Mouse (Mus musculus) neural tube, embryonic 12.5 days (tissue): ENCODE data around the gene Zfp93. TPM values are rescaled to one million over a fixed set of nuclear protein-coding genes. Genes with fewer than 3 reads are reported as not detected.
"Not testable (repeated sequence)": the region's sequence is repeated elsewhere in the genome, so short reads cannot be mapped to it uniquely, and the experiment has no call there.

Experiments
- ATAC-seq: fragments of 200-750 bp; cut with Nextera tagmentation; 2 replicates; pipeline ENCODE4 v1.8.0; 2017; ENCODE audit warnings: low read depth, mild to moderate bottlenecking, moderate TSS enrichment, moderate library complexity; ENCODE audit not compliant: low FRiP score
- H3K27ac ChIP-seq: fragments of 300-500 bp; sonication (generic); 2 replicates; pipeline ENCODE4 v1.5.1; 2016
- H3K27me3 ChIP-seq: fragments of 300-500 bp; sonication (generic); replicated peaks from 2 replicates; pipeline ENCODE4 v1.6.1; 2016; ENCODE audit warnings: mild to moderate bottlenecking
- H3K36me3 ChIP-seq: fragments of 300-500 bp; sonication (generic); 2 replicates; pipeline ENCODE4 v1.6.1; 2016; ENCODE audit warnings: mild to moderate bottlenecking
- H3K4me1 ChIP-seq: fragments of 300-500 bp; sonication (generic); 2 replicates; pipeline ENCODE4 v1.6.1; 2016
- H3K4me2 ChIP-seq: fragments of 300-500 bp; sonication (generic); replicated peaks from 2 replicates; pipeline ENCODE4 v1.6.1; 2016; ENCODE audit warnings: mild to moderate bottlenecking
- H3K4me3 ChIP-seq: fragments of 300-500 bp; sonication (generic); 2 replicates; pipeline ENCODE4 v1.5.1; 2016
- H3K9ac ChIP-seq: fragments of 300-500 bp; sonication (generic); 2 replicates; pipeline ENCODE4 v1.6.1; 2016; ENCODE audit warnings: mild to moderate bottlenecking
- H3K9me3 ChIP-seq: fragments of 300-500 bp; sonication (generic); 2 replicates; pipeline ENCODE4 v1.6.1; 2016; ENCODE audit warnings: mild to moderate bottlenecking
- WGBS: fragments of 180-500 bp; shearing (Covaris S2); methylation state at CpG from one replicate; pipeline ENCODE4 v1.1.7; 2016; 5-methylcytosine and 5-hydroxymethylcytosine counted together
- polyA plus RNA-seq: library from polyadenylated mRNA; unstranded; fragments of >200 nt; fragmentation: Nextera tagmentation; extraction: Ambion mirVana; gene quantifications from 2 replicates; pipeline ENCODE4 v1.2.1, GENCODE M21; 2016

Zfp93 gene
- polyA plus RNA-seq, 1 experiment from 2014 or later: 7.2 TPM

GRCm38 (mm10) chr7:24274456-24274855, 4.2 kb downstream of the Zfp93 start:
- Histone ChIP-seq H3K4me2 (no peak overlapping the region), H3K27me3 (no peaks in the 10 kb centered on the region), H3K36me3 (peaks cover 29% of the 10 kb centered on the region), H3K4me1 (peaks cover 4% of the 10 kb centered on the region; the same call in 1 of the 2 replicates), H3K9me3 (no peaks in the 10 kb centered on the region), H3K27ac (no peak overlapping the region), H3K4me3 (no peak overlapping the region), H3K9ac (no peak overlapping the region)
- no peak for ATAC-seq
- WGBS: 95% methylated on average over 4 of the region's 4 CpGs

- H3K36me3 ChIP-seq: peaks cover 25% of the 10 kb centered on the region
- not testable (repeated sequence) for H3K9ac ChIP-seq, ATAC-seq, H3K27ac ChIP-seq, H3K27me3 ChIP-seq, H3K4me3 ChIP-seq, H3K4me2 ChIP-seq, H3K4me1 ChIP-seq, H3K9me3 ChIP-seq
- WGBS: 89% methylated on average over 3 of the region's 3 CpGs
These were observed 8.6 kb downstream of the Zfp93 start for GRCm38 (mm10) chr7:24278771-24279170.

DNA sequence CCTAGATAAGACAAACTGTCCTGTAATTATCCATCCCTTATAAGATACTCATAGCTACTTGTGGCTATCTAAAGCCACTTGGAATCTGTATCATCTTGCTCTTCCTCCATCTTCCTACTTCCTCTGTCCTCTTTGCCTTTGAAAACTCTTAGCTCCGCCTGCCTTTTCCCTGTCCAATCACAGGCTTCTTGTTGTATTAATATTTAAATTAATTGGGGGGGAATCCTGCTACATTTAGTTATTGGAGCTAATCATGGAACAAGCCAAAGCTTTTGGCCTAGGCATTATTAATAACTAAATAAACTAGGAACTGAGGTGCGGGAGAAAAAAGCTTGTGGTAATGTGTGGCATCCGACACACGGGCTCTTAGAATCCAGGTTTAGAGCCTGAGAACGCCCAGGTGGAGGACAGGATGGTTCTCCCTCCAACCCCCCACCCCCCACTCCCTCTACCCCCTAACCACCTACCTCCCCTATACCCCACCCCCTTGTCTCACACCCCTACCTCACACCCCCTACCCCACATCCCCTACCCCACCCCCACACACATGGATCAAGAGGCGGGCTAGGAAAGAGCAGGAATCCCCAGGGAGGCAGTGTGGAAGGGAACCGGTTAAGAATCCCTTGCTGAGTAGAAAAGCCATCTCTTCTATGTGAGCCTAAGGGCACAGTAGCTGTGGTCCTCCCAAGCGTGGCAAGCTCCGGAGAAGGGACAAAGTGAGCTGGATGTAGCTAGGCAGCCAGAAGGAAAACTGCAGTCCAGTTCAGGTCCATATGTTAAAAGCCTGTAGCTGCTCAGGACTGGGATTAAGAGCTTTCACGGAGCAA, 10.0 kb downstream of the Zfp93 start:
- Histone ChIP-seq H3K36me3 (peaks cover 11% of the 10 kb centered on the region), H3K4me2 (no peak overlapping the region), H3K27ac (no peak overlapping the region), H3K9ac (no peak overlapping the region), H3K9me3 (no peaks in the 10 kb centered on the region), H3K4me1 (no peaks in the 10 kb centered on the region), H3K27me3 (no peaks in the 10 kb centered on the region), H3K4me3 (no peak overlapping the region)
- WGBS: 60% methylated on average over 10 of the region's 10 CpGs
- ATAC-seq: no peak

- Histone ChIP-seq H3K4me1 (no peaks in the 10 kb centered on the region), H3K4me3 (no peak overlapping the region), H3K9me3 (no peaks in the 10 kb centered on the region), H3K27ac (no peak overlapping the region), H3K36me3 (peaks cover 5% of the 10 kb centered on the region), H3K27me3 (no peaks in the 10 kb centered on the region), H3K9ac (no peak overlapping the region), H3K4me2 (no peak overlapping the region)
- ATAC-seq: no peak
- WGBS: 70% methylated on average over 4 of the region's 4 CpGs
These were observed 10.6 kb downstream of the Zfp93 start for GRCm38 (mm10) chr7:24280858-24281145.

- 55% methylated on average over 4 of the region's 4 CpGs for WGBS
- Histone ChIP-seq H3K36me3 (peaks cover 44% of the 10 kb centered on the region), H3K9ac (no peak overlapping the region), H3K4me3 (no peak overlapping the region), H3K4me1 (no peaks in the 10 kb centered on the region), H3K9me3 (0 out of 2 replicates have a peak, but pooled peaks cover 3% of the 10 kb centered on the region), H3K27ac (no peak overlapping the region), H3K4me2 (no peak overlapping the region), H3K27me3 (no peaks in the 10 kb centered on the region)
- ATAC-seq: no peak
These were observed 15.9 kb downstream of the Zfp93 start for GRCm38 (mm10) chr7:24286090-24286489.

- H3K36me3 ChIP-seq: peaks cover 52% of the 10 kb centered on the region
- H3K4me3 ChIP-seq: no peak overlapping the region
- H3K9me3 ChIP-seq: 0 out of 2 replicates have a peak, but pooled peaks cover 3% of the 10 kb centered on the region
These were observed 16.7 kb downstream of the Zfp93 start for GRCm38 (mm10) chr7:24286916-24287315.

DNA sequence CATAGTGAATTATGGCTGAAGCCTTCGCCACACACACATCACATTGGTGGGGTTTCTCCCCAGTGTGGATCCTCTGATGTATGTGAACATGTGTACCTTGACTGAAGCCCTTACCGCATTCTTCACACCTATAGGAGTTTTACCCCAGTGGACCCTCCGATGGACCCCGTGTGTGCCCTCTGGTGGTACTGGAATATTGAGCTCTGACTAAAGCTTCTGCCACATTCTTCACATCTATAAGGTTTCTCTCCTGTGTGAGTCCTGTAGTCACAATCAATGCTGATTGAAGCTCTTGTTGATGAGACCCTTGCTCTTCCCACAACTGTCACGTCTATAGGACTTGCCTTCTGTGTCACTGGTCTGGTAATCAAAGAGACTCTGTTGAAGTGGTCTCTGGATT, 17.4 kb downstream of the Zfp93 start:
- WGBS: 87% methylated on average over 5 of the region's 5 CpGs
- no peak for ATAC-seq

More at GRCm38 (mm10) chr7:24286916-24287315, 16.7 kb downstream of the Zfp93 start:
- no peak for ATAC-seq
- no peak overlapping the region for H3K4me2 ChIP-seq
- H3K27me3 ChIP-seq: no peaks in the 10 kb centered on the region
- H3K27ac ChIP-seq: no peak overlapping the region
- 80% methylated on average over 4 of the region's 4 CpGs for WGBS
- H3K4me1 ChIP-seq: no peaks in the 10 kb centered on the region
- H3K9ac ChIP-seq: no peak overlapping the region

GRCm38 (mm10) chr7:24288512-24288911, 18.3 kb downstream of the Zfp93 start:
- no peak overlapping the region for H3K4me3 ChIP-seq

More for the DNA sequence above, 17.4 kb downstream of the Zfp93 start:
- peaks cover 60% of the 10 kb centered on the region for H3K36me3 ChIP-seq
- H3K9ac ChIP-seq: no peak overlapping the region
- H3K9me3 ChIP-seq: 0 out of 2 replicates have a peak, but pooled peaks cover 3% of the 10 kb centered on the region
- no peak overlapping the region for H3K4me3 ChIP-seq
- H3K4me2 ChIP-seq: no peak overlapping the region
- H3K27ac ChIP-seq: no peak overlapping the region
- H3K27me3 ChIP-seq: no peaks in the 10 kb centered on the region
- no peaks in the 10 kb centered on the region for H3K4me1 ChIP-seq

DNA sequence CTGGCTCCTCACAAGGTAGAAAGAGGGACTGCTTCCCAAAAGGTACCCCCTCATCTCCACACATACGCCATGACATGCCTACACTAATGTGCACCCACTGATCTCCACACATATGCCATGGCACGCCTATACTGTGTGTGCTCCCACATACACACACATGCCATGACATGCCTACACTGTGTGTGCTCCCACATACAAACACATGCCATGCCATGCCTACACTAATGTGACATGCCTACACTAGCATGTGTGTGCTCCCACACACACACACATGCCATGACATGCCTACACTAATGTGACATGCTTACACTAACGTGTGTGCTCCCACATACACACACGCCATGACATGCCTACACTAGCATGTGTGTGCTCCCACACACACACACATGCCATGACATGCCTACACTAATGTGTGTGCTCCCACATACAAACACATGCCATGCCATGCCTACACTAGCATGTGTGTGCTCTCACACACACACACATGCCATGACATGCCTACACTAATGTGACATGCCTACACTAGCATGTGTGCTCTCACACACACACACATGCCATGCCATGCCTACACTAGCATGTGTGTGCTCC, 20.0 kb downstream of the Zfp93 start:
- Histone ChIP-seq H3K9ac (no peak overlapping the region), H3K27ac (no peak overlapping the region), H3K27me3 (no peaks in the 10 kb centered on the region), H3K9me3 (0 out of 2 replicates have a peak, but pooled peaks cover 3% of the 10 kb centered on the region), H3K4me3 (no peak overlapping the region), H3K4me2 (no peak overlapping the region), H3K36me3 (peaks cover 85% of the 10 kb centered on the region), H3K4me1 (no peaks in the 10 kb centered on the region)
- WGBS: 92% methylated on average over 4 of the region's 4 CpGs
- no peak for ATAC-seq

More at GRCm38 (mm10) chr7:24288512-24288911, 18.3 kb downstream of the Zfp93 start:
- ATAC-seq: no peak
- no peaks in the 10 kb centered on the region for H3K27me3 ChIP-seq
- H3K9ac ChIP-seq: no peak overlapping the region
- H3K4me2 ChIP-seq: no peak overlapping the region
- H3K4me1 ChIP-seq: no peaks in the 10 kb centered on the region
- 0 out of 2 replicates have a peak, but pooled peaks cover 3% of the 10 kb centered on the region for H3K9me3 ChIP-seq
- H3K27ac ChIP-seq: no peak overlapping the region
- peaks cover 68% of the 10 kb centered on the region for H3K36me3 ChIP-seq
- 93% methylated on average over 6 of the region's 6 CpGs for WGBS

- ATAC-seq: no peak
- Histone ChIP-seq H3K4me2 (no peak overlapping the region), H3K9me3 (0 out of 2 replicates have a peak, but pooled peaks cover 3% of the 10 kb centered on the region), H3K4me3 (no peak overlapping the region), H3K4me1 (no peaks in the 10 kb centered on the region), H3K9ac (no peak overlapping the region), H3K27me3 (no peaks in the 10 kb centered on the region), H3K27ac (no peak overlapping the region), H3K36me3 (peaks cover 97% of the 10 kb centered on the region)
- WGBS: 93% methylated on average over 27 of the region's 27 CpGs
These were observed 21.3 kb downstream of the Zfp93 start for GRCm38 (mm10) chr7:24291387-24292090.

DNA sequence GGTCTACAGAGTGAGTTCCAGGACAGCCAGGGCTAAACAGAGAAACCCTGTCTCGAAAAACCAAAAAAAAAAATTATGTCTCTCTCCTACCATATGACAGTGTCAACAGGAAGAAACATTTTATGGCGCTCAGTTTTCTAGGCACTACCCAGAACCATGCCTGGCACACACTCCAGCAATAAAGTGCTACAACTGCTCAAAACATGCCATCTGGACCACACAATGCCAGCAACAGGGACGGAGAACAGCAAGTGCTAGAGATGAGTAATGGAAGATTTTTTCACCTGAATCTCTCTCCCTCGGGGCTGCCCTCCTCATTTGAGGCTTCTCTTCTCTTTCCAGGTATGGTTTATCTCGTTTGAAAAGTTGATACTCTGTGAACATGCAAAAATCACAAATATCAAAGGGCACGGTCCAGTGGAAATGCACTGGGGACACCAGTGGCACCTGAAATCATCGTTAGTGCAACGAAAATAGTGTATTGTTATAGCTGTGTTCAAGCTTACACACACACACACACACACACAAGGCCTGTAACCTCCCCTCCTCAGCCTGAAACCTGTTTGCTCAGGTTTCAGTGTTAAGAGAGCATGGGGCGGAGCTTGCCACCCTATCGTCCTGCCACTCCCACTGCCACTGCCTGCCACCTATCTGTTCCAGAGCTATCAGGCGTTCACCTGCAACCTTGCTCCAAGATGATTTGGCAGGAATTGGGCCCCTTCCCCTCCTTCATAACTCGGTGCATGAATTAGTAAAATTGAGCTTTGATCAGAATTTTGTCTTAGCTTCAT, 23.0 kb downstream of the Zfp93 start:
- H3K9ac ChIP-seq: no peak overlapping the region
- peaks cover 7% of the 10 kb centered on the region for H3K4me1 ChIP-seq
- no peak overlapping the region for H3K4me2 ChIP-seq
- no peak overlapping the region for H3K4me3 ChIP-seq
- H3K9me3 ChIP-seq: no peaks in the 10 kb centered on the region
- no peaks in the 10 kb centered on the region for H3K27me3 ChIP-seq
- no peak for ATAC-seq
- 83% methylated on average over 12 of the region's 12 CpGs for WGBS
- peaks cover 80% of the 10 kb centered on the region for H3K36me3 ChIP-seq
- H3K27ac ChIP-seq: no peak overlapping the region

DNA sequence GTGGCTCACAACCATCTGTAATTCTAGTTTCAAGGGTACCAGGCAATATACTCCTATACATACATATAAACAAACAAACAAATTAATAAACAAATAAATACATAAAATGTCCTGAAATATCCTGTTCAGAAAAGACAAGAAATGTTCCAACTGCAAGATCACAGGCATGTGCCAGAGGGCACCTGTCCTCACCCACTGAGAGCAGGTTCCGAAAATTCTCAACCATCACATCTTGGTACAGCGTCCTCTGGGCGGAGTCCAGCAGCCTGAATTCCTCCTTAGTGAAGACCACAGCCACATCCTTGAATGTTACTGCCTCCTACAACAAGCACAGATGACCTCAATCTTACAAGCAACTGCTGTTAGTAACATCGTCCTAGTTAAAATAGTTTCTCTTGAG, 24.5 kb downstream of the Zfp93 start:
- no peak overlapping the region for H3K9ac ChIP-seq
- peaks cover 67% of the 10 kb centered on the region for H3K36me3 ChIP-seq
- H3K4me3 ChIP-seq: no peak overlapping the region
- no peaks in the 10 kb centered on the region for H3K27me3 ChIP-seq
- H3K4me2 ChIP-seq: no peak overlapping the region
- no peaks in the 10 kb centered on the region for H3K9me3 ChIP-seq
- no peak for ATAC-seq
- H3K4me1 ChIP-seq: peaks cover 8% of the 10 kb centered on the region
- H3K27ac ChIP-seq: no peak overlapping the region
- WGBS: 95% methylated on average over 4 of the region's 4 CpGs
